Mouse (Mus musculus): ENCODE data around the gene Cytip. TPM values are rescaled to one million over a fixed set of nuclear protein-coding genes. Genes with fewer than 3 reads are reported as not detected.

Cytip gene
- polyA plus RNA-seq, 1 experiment from 2014 or later = 0.11 TPM

DNA sequence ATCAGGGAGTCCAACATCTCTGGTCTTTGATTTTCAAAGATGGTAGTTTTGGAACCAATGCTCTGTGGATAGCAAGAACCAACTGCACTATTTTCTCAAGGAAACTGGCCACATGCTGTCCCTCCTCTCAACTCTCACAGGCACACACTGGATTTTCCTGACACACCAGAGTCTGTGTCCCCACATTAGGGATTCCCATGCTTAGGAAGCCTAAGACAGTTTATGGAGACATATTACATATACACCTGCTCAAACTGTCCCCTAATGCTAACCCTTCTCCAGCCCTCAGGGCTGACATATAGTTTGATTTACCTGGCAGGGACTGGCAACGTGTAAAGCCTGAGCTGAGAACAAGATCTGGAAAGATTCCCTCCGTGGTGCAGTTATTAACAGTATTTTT is 37.2 kb downstream of the Cytip start:
- Histone ChIP-seq H3K9ac (ENCODE audit: low read depth, low read length) (no peak overlapping the region), H3K36me3 (ENCODE audit: control insufficient read depth, insufficient read depth, low read length) (no peaks in the 10 kb centered on the region), H3K4me2 (replicated peaks; ENCODE audit: low read depth, low read length) (no peak overlapping the region), H3K4me1 (replicated peaks; ENCODE audit: control insufficient read depth, insufficient read depth, low read length) (no peaks in the 10 kb centered on the region), H3K9me3 (ENCODE audit: control insufficient read depth, low read length) (no peaks in the 10 kb centered on the region), H3K4me3 (ENCODE audit: low read depth, low read length) (no peak overlapping the region), H3K27ac (ENCODE audit: low read depth, low read length) (no peak overlapping the region), H3K27me3 (ENCODE audit: control insufficient read depth, insufficient read depth, low read length) (no peaks in the 10 kb centered on the region)
- WGBS = 88% methylated on average over 2 of the region's 2 CpGs
- no peak for ATAC-seq (ENCODE audit: low FRiP score)
- DNase-seq (ENCODE audit: low spot score) = no peak

GRCm38 (mm10) chr2:58157466-58157865 is 37.9 kb downstream of the Cytip start:
- H3K4me3 ChIP-seq (ENCODE audit: low read depth, low read length) = no peak overlapping the region
- H3K27ac ChIP-seq (ENCODE audit: low read depth, low read length) = no peak overlapping the region
- no peak overlapping the region for H3K9ac ChIP-seq (ENCODE audit: low read depth, low read length)
- no peaks in the 10 kb centered on the region for H3K36me3 ChIP-seq (ENCODE audit: control insufficient read depth, insufficient read depth, low read length)
- 93% methylated on average over 5 of the region's 5 CpGs for WGBS
- H3K27me3 ChIP-seq (ENCODE audit: control insufficient read depth, insufficient read depth, low read length) = no peaks in the 10 kb centered on the region
- no peaks in the 10 kb centered on the region for H3K9me3 ChIP-seq (ENCODE audit: control insufficient read depth, low read length)
- H3K4me2 ChIP-seq (replicated peaks; ENCODE audit: low read depth, low read length) = no peak overlapping the region
- DNase-seq (ENCODE audit: low spot score) (no peak), ATAC-seq (ENCODE audit: low FRiP score) (no peak)
- H3K4me1 ChIP-seq (replicated peaks; ENCODE audit: control insufficient read depth, insufficient read depth, low read length) = no peaks in the 10 kb centered on the region

DNA sequence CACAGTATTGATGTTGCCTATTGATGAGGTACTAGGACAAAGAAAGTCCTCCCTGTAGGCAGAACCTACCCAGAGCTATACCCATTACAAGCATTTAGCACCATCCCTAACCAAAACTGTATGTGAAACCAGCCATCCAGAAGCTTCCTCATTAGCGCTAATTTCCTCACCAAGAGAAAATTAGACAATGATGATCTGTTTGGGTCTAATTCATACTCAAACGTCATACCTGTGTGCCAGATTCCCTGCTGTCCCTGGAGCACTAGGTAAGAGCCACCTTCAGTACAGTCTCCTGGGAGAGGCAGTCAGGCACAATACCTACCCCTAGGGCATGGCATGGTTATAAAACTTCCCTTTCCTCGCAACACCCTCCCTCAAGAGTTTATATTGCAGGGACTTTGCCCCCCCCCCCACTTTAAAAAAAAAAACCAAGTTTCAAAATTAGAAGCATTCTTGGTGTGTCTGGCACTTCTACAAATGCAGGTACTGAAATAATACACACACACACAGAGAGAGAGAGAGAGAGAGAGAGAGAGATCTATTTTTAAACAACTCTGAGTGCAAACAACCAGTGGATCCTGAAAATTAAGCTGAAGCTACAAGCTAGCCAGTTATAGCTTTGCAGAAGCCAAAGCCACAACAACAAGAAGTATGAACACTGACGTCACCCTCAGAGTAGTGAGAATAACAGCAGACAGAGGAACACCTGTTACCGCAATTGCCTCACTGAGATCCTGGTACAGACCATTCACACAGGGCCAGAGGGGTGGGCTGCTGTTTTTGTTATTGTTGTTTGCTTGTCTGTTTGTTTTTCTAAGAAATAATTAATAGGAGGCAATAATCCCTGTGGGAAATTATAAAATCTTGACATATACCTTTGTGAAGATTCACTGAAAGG is 38.6 kb downstream of the Cytip start:
- Histone ChIP-seq H3K9ac (ENCODE audit: low read depth, low read length) (no peak overlapping the region), H3K4me1 (replicated peaks; ENCODE audit: control insufficient read depth, insufficient read depth, low read length) (no peaks in the 10 kb centered on the region), H3K36me3 (ENCODE audit: control insufficient read depth, insufficient read depth, low read length) (no peaks in the 10 kb centered on the region), H3K4me3 (ENCODE audit: low read depth, low read length) (no peak overlapping the region), H3K4me2 (replicated peaks; ENCODE audit: low read depth, low read length) (no peak overlapping the region), H3K9me3 (ENCODE audit: control insufficient read depth, low read length) (no peaks in the 10 kb centered on the region), H3K27me3 (ENCODE audit: control insufficient read depth, insufficient read depth, low read length) (no peaks in the 10 kb centered on the region), H3K27ac (ENCODE audit: low read depth, low read length) (no peak overlapping the region)
- WGBS = 87% methylated on average over 5 of the region's 5 CpGs
- ATAC-seq (ENCODE audit: low FRiP score) (no peak), DNase-seq (ENCODE audit: low spot score) (no peak)

DNA sequence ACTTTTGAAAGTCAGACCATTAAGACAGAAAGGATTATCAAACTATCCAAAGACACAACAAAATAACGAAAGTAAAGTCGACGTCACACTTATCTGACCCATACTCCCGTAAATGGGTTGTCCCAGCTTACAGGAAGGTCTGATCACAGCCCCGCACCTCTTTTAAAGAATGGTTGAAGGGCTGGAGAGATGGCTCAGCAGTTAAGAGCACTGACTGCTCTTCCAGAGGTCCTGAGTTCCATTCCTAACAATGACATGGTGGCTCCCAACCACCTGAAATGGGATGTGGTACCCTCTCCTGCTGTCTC is 39.3 kb downstream of the Cytip start:
- Histone ChIP-seq H3K4me3 (ENCODE audit: low read depth, low read length) (no peak overlapping the region), H3K27me3 (ENCODE audit: control insufficient read depth, insufficient read depth, low read length) (no peaks in the 10 kb centered on the region), H3K9me3 (ENCODE audit: control insufficient read depth, low read length) (no peaks in the 10 kb centered on the region), H3K4me2 (replicated peaks; ENCODE audit: low read depth, low read length) (no peak overlapping the region), H3K36me3 (ENCODE audit: control insufficient read depth, insufficient read depth, low read length) (no peaks in the 10 kb centered on the region), H3K9ac (ENCODE audit: low read depth, low read length) (no peak overlapping the region), H3K4me1 (replicated peaks; ENCODE audit: control insufficient read depth, insufficient read depth, low read length) (no peaks in the 10 kb centered on the region), H3K27ac (ENCODE audit: low read depth, low read length) (no peak overlapping the region)
- WGBS = 93% methylated on average over 5 of the region's 5 CpGs
- ATAC-seq (ENCODE audit: low FRiP score) (no peak), DNase-seq (ENCODE audit: low spot score) (no peak)

DNA sequence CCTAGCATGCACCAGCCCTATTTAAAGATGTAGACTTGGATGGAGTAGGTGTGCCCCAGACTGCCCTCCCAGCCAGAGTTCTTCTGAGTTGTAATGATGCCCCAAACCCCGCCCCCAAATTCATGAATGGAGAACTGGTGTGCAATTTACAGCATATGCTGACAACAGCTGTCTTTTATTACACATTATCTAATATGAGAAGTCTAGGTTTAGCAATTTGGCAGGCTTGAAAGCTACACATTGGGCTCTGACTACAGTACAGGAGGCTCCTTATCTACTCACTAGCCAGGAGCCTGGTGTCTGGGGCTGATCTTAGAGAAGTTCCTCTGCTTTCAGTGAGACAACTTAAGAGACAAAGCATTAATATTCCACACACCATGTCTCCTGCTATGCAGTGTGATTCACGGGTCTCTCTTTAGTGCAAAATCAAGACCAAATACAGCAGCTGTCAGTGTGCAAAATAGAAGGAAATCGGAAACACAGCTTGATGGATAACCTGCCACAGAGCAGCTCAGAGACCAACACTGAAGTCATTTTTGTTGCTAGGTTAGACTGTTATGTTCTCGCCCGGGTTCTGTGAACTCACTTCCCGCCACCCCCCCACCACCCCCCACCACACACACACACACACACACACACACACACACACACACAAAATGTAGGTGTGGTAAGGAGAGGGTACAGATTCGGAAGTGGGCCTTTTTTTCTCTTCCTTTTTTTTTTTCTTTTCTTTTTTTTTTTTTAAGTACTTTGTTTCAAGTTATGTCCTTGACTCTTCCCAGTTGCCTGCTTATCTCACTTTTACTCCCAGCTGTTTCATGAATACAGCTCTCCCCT is 39.8 kb downstream of the Cytip start:
- no peak overlapping the region for H3K4me2 ChIP-seq (replicated peaks; ENCODE audit: low read depth, low read length)
- no peak overlapping the region for H3K27ac ChIP-seq (ENCODE audit: low read depth, low read length)
- no peak overlapping the region for H3K4me3 ChIP-seq (ENCODE audit: low read depth, low read length)
- DNase-seq (ENCODE audit: low spot score) (peak; percentile 4), ATAC-seq (ENCODE audit: low FRiP score) (peak; percentile 57)
- H3K36me3 ChIP-seq (ENCODE audit: control insufficient read depth, insufficient read depth, low read length) = no peaks in the 10 kb centered on the region
- no peak overlapping the region for H3K9ac ChIP-seq (ENCODE audit: low read depth, low read length)
- H3K27me3 ChIP-seq (ENCODE audit: control insufficient read depth, insufficient read depth, low read length) = no peaks in the 10 kb centered on the region
- no peaks in the 10 kb centered on the region for H3K4me1 ChIP-seq (replicated peaks; ENCODE audit: control insufficient read depth, insufficient read depth, low read length)
- WGBS = 56% methylated on average over 7 of the region's 7 CpGs
- H3K9me3 ChIP-seq (ENCODE audit: control insufficient read depth, low read length) = no peaks in the 10 kb centered on the region

DNA sequence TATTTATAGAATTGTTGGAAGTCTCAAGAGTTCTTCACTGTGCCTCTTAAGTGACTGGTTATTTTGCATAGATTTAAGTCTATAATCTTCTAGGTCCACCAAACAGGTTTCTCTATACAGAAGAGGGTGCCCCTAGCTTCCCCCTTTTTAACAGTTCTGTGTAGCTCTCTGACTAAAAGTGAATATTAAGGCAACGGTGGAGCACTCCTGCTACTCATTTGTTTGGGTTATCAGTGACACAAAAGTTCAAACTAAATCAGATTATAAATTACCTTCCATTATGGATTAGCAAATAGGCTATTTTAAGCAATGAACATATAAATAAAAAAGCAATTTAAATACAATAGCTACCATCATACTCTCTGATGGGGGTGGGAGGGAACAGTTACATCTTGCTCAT is 40.8 kb downstream of the Cytip start:
- ATAC-seq (ENCODE audit: low FRiP score) (no peak), DNase-seq (ENCODE audit: low spot score) (no peak)
- Histone ChIP-seq H3K27ac (ENCODE audit: low read depth, low read length) (no peak overlapping the region), H3K4me1 (replicated peaks; ENCODE audit: control insufficient read depth, insufficient read depth, low read length) (no peaks in the 10 kb centered on the region), H3K4me2 (replicated peaks; ENCODE audit: low read depth, low read length) (no peak overlapping the region), H3K27me3 (ENCODE audit: control insufficient read depth, insufficient read depth, low read length) (no peaks in the 10 kb centered on the region), H3K9me3 (ENCODE audit: control insufficient read depth, low read length) (no peaks in the 10 kb centered on the region), H3K4me3 (ENCODE audit: low read depth, low read length) (no peak overlapping the region), H3K9ac (ENCODE audit: low read depth, low read length) (no peak overlapping the region), H3K36me3 (ENCODE audit: control insufficient read depth, insufficient read depth, low read length) (no peaks in the 10 kb centered on the region)
- WGBS = 96% methylated on average over 1 of the region's 1 CpGs

GRCm38 (mm10) chr2:58153742-58154141 is 41.6 kb downstream of the Cytip start:
- Histone ChIP-seq H3K27me3 (ENCODE audit: control insufficient read depth, insufficient read depth, low read length) (no peaks in the 10 kb centered on the region), H3K9me3 (ENCODE audit: control insufficient read depth, low read length) (no peaks in the 10 kb centered on the region), H3K27ac (ENCODE audit: low read depth, low read length) (no peak overlapping the region), H3K36me3 (ENCODE audit: control insufficient read depth, insufficient read depth, low read length) (no peaks in the 10 kb centered on the region), H3K4me3 (ENCODE audit: low read depth, low read length) (no peak overlapping the region), H3K9ac (ENCODE audit: low read depth, low read length) (no peak overlapping the region), H3K4me1 (replicated peaks; ENCODE audit: control insufficient read depth, insufficient read depth, low read length) (no peaks in the 10 kb centered on the region), H3K4me2 (replicated peaks; ENCODE audit: low read depth, low read length) (no peak overlapping the region)
- WGBS = 86% methylated on average over 7 of the region's 7 CpGs
- ATAC-seq (ENCODE audit: low FRiP score) (no peak), DNase-seq (ENCODE audit: low spot score) (no peak)

DNA sequence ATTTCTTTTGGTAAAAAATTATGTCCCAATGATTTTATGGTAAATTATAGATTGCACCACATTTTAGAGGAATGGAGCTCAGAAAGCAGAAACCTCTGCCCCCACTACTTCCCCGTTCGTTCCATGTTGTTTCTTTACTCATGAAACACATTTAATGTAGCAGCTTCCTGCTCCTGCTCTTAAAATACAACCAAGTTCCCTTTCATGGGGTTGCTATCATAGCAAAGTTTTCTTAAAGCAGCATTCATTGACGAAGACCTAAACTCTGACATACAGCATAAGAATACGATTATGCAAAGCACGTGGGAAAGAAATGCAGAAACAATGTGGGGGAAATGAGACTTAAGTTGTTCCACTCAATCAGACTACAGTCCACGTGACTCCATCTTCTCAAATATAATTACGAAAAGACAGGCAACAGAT is 45.3 kb downstream of the Cytip start:
- H3K4me2 ChIP-seq (replicated peaks; ENCODE audit: low read depth, low read length) = no peak overlapping the region
- H3K9me3 ChIP-seq (ENCODE audit: control insufficient read depth, low read length) = no peaks in the 10 kb centered on the region
- H3K27me3 ChIP-seq (ENCODE audit: control insufficient read depth, insufficient read depth, low read length) = no peaks in the 10 kb centered on the region
- no peak overlapping the region for H3K4me3 ChIP-seq (ENCODE audit: low read depth, low read length)
- no peak for ATAC-seq (ENCODE audit: low FRiP score)
- H3K9ac ChIP-seq (ENCODE audit: low read depth, low read length) = no peak overlapping the region
- H3K27ac ChIP-seq (ENCODE audit: low read depth, low read length) = no peak overlapping the region
- no peaks in the 10 kb centered on the region for H3K36me3 ChIP-seq (ENCODE audit: control insufficient read depth, insufficient read depth, low read length)
- DNase-seq (ENCODE audit: low spot score) = no peak
- no peaks in the 10 kb centered on the region for H3K4me1 ChIP-seq (replicated peaks; ENCODE audit: control insufficient read depth, insufficient read depth, low read length)
- WGBS = 87% methylated on average over 7 of the region's 7 CpGs

- no peak overlapping the region for H3K9ac ChIP-seq (ENCODE audit: low read depth, low read length)
- no peak overlapping the region for H3K4me3 ChIP-seq (ENCODE audit: low read depth, low read length)
- 95% methylated on average over 5 of the region's 5 CpGs for WGBS
- no peaks in the 10 kb centered on the region for H3K27me3 ChIP-seq (ENCODE audit: control insufficient read depth, insufficient read depth, low read length)
- no peak overlapping the region for H3K4me2 ChIP-seq (replicated peaks; ENCODE audit: low read depth, low read length)
- no peak for ATAC-seq (ENCODE audit: low FRiP score)
- no peak overlapping the region for H3K27ac ChIP-seq (ENCODE audit: low read depth, low read length)
- no peaks in the 10 kb centered on the region for H3K9me3 ChIP-seq (ENCODE audit: control insufficient read depth, low read length)
- DNase-seq (ENCODE audit: low spot score) = no peak
- no peaks in the 10 kb centered on the region for H3K4me1 ChIP-seq (replicated peaks; ENCODE audit: control insufficient read depth, insufficient read depth, low read length)
- H3K36me3 ChIP-seq (ENCODE audit: control insufficient read depth, insufficient read depth, low read length) = no peaks in the 10 kb centered on the region
Measured at GRCm38 (mm10) chr2:58146572-58146971, 48.8 kb downstream of the Cytip start.

Measured in hindbrain, embryonic 11.5 days (tissue).